Mouse (Mus musculus): Measurements from ENCODE around the gene AI854703.

The AI854703 gene

GRCm38 (mm10) chr6:48626464-48626863, at the start of gene AI854703:
TSS of gene AI854703 (plus strand) at chr6:48626764.
- DNase-seq, result no peak

- DNase-seq, result no peak
Measured at GRCm38 (mm10) chr6:48578736-48579135, 47.8 kb upstream of the AI854703 start.

- DNase-seq, result no peak
Measured at GRCm38 (mm10) chr6:48579215-48579648, 47.3 kb upstream of the AI854703 start.

DNA sequence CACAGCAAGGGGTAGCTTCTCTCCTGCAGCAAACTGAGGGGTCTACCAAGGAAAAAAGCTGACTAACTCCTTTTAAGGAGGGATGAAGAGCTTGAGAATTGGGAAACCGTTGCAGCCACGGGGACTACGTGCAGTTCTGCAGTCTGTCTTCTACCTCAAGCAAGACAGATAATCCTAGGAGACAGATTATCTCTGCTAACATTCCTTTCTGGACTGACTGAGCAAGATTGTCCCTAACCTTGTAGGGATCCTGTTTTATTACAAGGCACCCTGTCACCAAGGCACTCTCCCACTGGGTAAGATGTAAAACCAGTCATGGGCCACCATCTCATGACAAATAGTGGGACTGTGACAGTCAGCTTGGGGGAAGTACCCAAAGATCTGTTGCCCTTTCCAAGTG, 45.3 kb upstream of the AI854703 start:
- no peak for DNase-seq

DNA sequence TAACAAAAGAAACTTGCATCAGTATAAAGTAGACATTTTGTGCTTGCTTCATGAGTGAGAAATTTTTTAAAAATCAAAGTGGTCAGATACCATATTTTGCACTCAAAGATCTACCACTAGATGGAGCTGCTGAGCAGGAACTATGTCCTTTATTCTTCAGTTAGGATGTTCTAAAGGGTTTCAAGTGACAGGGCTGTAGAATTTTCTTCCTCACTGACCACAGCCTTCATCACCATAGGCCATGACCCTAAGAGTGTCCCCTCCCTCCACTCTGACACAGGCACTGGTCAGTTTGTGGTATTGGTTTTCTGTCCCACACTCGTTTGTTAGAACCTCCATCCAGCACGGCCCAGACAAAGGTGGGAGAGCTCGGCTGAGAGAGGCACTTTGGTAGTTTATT, 44.5 kb upstream of the AI854703 start:
- DNase-seq, result no peak

DNA sequence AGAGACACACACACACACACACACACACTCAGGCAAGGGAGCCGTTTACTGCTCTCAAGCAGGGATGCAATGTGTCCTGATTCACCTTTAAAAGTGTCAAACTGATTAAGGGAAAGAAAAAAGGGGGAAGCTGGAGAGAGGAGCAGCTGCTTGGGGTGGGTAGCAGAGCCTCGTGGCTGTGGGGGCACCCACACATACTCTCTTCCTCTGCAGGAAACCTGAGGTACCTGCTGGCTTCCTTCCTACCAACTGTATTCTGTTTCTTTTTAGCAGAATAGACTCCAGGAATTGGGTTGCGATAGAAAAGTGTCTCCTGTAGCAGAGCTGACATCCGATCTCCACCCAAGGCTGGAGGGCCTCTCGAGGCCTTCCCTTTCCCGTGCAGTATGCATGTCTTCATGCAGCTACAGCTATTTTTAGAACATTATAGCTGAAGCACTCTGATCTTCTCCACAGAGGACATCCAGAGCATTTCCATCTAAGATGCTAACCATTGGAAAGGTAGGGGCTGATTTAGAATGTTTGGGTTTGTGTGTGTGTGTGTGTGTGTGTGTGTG, 37.3 kb upstream of the AI854703 start, which contains the start of gene Gm45021:
Gene Gm45021, plus strand, starts transcription at position 417 of the 557 bp plus-strand sequence.
- no peak for DNase-seq

GRCm38 (mm10) chr6:48591221-48591845, 35.2 kb upstream of the AI854703 start:
- DNase-seq, result no peak

GRCm38 (mm10) chr6:48591871-48592270, 34.7 kb upstream of the AI854703 start:
- no peak for DNase-seq

DNA sequence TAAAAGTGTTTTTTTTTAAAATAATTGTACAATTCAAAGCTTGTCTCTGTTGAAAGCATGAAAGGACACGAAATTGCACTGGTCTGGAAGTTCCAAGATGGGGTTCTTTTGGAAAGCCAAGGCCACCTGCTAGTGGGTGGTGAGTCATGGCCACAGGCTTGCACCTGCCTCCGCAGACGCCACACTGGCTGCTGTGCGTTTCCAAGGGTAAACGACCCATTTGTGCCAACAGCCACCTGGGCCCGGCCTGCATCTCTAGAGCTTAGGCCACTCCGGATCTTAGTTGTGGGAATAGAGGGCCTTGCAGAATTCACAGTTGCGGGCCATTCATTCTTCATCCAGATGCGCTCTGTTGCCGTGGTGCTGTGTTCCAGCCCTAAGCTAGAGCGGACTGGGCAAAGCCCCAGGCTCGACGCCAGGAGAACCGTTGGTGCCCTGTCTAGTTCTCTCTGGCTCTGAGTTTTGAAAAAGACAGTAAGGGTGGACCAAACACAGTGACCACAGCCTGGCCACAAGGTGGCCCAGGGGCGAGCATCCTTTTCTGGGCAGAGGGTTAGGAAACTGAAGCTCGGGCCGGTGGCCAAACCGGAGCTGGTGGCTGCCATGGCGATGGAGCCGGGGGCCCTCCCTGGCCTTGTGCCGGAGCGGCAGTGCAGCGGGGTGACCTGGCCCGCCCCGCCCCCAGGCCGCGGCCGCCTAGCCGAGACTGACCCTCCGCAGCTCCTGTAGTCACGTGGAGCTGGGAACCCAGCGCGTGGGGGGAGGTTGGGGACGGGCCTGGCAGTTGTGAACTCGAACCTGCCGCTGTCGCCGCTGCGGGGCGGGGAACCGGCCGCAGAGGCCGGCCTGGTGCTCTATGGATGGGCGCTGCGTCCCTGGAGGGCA, 33.2 kb upstream of the AI854703 start, which contains the start of the genes Repin1 and Gm44965:
Gene Repin1, plus strand, starts transcription at position 726 of the 885 bp plus-strand sequence.
Gene Gm44965, plus strand, starts transcription at position 784 of the 885 bp plus-strand sequence.
- DNase-seq, result peak; percentile 67 to 73

DNA sequence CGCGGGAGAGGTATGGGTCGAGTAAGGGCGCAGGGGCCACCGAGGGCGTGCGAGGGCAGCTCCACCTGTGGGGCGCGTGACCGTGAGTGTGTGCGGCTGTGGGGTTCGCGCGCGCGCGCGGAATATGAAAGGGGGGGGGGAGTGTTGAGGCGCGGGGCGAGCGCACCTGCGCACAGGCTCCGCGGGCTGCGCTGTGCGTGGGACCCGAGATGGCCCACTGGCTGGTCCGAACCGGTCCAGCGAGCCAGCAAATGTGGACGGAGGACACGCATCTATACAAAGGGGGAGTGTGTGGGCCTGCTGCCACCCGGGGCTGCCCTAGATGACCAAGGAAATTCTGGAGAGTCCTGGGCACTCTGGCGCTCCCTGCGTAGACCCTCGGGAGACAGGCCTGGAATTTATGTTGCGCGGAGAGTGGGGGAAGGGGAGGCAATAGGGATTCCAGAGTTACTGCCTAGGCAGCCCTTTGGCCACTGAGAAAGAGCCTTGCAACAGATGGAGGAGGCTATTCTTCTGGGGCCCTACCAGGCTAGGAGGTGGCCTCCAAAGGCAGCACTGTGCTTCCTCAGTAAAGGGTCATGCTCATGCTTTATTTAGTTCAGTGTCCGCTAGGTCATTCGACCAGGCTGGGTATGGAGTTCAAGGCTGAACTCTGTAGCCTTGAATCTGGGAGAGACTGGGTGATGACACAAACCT, 32.4 kb upstream of the AI854703 start:
- no peak for DNase-seq

DNA sequence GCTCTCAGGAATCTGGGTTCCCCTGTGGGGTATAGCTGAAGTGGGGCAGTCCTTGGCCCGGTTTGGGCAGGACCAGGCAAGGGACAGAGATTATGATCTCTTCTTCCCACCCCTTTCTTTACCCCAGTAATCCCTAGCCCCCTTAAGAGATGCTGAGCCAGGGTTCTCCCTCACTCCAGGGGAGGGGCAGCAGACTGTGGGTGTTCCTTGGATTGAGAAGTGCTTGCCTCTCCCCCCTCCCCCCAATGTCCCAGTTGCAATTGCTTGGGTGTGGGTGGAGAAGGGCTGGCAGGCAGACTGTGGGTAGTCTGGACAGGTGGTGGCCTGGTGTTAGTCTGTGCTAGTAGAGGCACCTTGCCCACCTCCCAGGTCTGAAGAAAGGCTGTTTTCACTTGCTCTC, 31.3 kb upstream of the AI854703 start:
- DNase-seq, result no peak

DNA sequence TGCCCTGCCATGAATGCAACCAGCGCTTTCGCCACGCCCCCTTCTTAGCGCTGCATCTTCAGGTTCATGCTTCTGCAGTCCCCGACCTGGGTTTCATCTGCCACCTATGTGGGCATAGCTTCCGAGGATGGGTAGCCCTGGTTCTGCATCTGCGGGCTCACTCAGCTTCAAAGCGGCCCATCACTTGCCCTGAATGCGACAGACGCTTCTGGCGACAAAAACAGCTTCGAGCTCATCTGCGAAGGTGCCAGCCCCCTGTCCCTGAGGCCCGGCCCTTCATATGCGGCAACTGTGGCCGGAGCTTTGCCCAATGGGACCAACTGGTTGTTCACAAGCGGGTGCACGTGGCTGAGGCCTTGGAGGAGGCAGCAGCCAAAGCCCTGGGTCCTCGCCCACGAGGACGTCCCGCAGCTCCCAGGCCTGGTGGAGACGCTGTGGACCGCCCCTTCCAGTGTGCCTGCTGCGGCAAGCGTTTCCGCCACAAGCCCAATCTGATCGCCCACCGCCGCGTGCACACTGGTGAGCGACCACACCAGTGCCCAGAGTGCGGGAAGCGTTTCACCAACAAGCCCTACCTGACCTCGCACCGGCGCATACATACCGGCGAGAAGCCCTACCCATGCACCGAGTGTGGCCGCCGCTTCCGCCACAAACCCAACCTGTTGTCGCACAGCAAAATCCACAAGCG, 29.9 kb upstream of the AI854703 start:
- no peak for DNase-seq

DNA sequence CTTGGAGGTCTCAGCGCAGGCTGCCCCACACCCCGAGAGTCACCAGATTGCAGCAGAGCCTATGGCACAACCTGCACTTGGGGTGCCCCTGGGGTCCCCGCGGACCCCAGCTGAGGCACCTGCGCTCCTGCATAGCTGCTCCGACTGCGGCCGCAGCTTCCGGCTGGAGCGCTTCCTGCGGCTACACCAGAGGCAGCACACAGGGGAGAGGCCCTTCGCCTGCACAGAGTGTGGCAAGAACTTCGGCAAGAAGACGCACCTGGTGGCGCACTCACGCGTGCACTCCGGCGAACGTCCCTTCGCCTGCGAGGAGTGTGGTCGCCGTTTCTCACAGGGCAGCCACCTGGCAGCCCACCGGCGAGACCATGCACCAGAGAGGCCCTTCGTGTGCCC, 29.3 kb upstream of the AI854703 start:
- no peak for DNase-seq

- no peak for DNase-seq
Measured at GRCm38 (mm10) chr6:48600594-48600993, 26.0 kb upstream of the AI854703 start.

GRCm38 (mm10) chr6:48601271-48602079, 25.1 kb upstream of the AI854703 start, which contains the start of gene Zfp775:
TSS of gene Zfp775 (plus strand) at chr6:48602063.
- peak; percentile 88 to 91 for DNase-seq

- no peak for DNase-seq
Measured at GRCm38 (mm10) chr6:48602080-48602741, 24.4 kb upstream of the AI854703 start.

- DNase-seq, result no peak
Measured at GRCm38 (mm10) chr6:48608124-48608523, 18.4 kb upstream of the AI854703 start.

GRCm38 (mm10) chr6:48609512-48609911, 17.1 kb upstream of the AI854703 start:
- no peak for DNase-seq

DNA sequence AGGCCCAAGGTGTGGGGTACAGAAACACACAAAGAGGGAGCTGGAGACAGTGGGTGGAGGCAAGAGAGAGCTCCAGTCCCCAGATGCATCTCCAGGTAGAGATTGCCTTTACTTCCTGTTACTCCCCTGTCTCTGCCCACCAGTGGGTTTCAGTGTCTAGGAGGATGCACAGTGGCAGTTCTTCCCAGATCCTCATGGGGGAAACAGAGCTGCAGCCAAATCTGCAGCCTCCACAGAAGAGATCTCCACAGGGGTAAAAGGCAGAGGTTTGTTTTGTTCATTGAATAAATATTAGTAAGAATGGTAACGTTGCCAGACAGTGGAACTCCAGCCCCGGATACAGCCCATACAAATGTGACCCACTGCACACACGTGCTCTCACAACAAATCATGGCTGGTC, 15.9 kb upstream of the AI854703 start:
- DNase-seq, result no peak

- no peak for DNase-seq
Measured at GRCm38 (mm10) chr6:48613464-48613863, 13.1 kb upstream of the AI854703 start.

DNA sequence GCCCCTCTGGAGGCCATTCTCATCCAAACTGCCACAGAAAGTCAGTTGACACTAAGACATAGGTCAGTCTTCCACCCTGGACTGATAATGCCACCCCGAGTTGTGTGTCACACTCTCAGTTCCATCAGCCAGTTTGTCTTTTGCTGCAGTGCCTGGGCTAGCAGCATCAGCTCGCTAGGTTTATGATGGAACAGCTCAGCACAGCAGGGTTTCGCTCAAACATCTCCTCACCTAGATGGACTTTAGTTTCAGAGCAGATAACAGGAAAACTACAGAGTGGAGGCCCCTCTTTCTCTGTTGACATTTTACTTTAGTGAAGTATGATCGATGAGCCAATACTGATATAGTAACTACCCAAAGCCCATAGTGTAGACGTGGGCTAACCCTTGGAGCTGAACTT, 11.8 kb upstream of the AI854703 start:
- DNase-seq, result no peak

All from spleen, adult 18-20 months (tissue).